Mouse (Mus musculus) MEL (cell line): ENCODE results near the gene Tnfrsf23. TPM values are rescaled to one million over a fixed set of nuclear protein-coding genes. Genes with fewer than 3 reads are reported as not detected.

ENCODE experiments used
- DNase-seq: peaks from one replicate; pipeline ENCODE4 v3.0.0; 2011; ENCODE audit warnings: low read depth, low spot score
- H3K27ac ChIP-seq: 2 replicates; pipeline ENCODE4 v1.5.1; 2012; ENCODE audit warnings: low read depth, mild to moderate bottlenecking, control low read depth, low read length, moderate library complexity; ENCODE audit not compliant: control insufficient read depth
- H3K27me3 ChIP-seq, 2 experiments: fragments of 150-350 bp in 1 of 2; sonication (generic) in 1 of 2; 2 replicates each; pipeline ENCODE4 v1.6.1; 2012; ENCODE audit warnings: low read length in 2 of 2, mild to moderate bottlenecking in 2 of 2, improper control_type of control experiment in 1 of 2, moderate library complexity in 1 of 2; ENCODE audit not compliant: insufficient read depth in 2 of 2, control insufficient read depth in 1 of 2
- H3K36me3 ChIP-seq, 2 experiments: 2 replicates each; pipeline ENCODE4 v1.6.1; 2012 to 2014; ENCODE audit warnings: low read length in 2 of 2, improper control_type of control experiment in 1 of 2, inconsistent platforms in 1 of 2, mild to moderate bottlenecking in 1 of 2; ENCODE audit not compliant: insufficient read depth in 2 of 2, control insufficient read depth in 1 of 2
- H3K4me1 ChIP-seq, 2 experiments: fragments of 150-350 bp in 1 of 2; sonication (generic) in 1 of 2; 2 replicates each; pipeline ENCODE4 v1.6.1; 2012; ENCODE audit warnings: low read length in 2 of 2, improper control_type of control experiment in 1 of 2, mild to moderate bottlenecking in 1 of 2; ENCODE audit not compliant: insufficient read depth in 2 of 2, control insufficient read depth in 1 of 2
- H3K4me3 ChIP-seq, 2 experiments: fragments of 150-350 bp in 1 of 2; sonication (generic) in 1 of 2; 2 replicates each; pipeline ENCODE4 v1.5.1; 2012; ENCODE audit warnings: low read depth in 2 of 2, low read length in 2 of 2, mild to moderate bottlenecking in 2 of 2, moderate library complexity in 2 of 2, control low read depth in 1 of 2, improper control_type of control experiment in 1 of 2; ENCODE audit not compliant: control insufficient read depth in 1 of 2, insufficient read depth in 1 of 2
- H3K79me2 ChIP-seq: 2 replicates; pipeline ENCODE4 v1.6.1; 2012; ENCODE audit warnings: mild to moderate bottlenecking, low read length, moderate library complexity; ENCODE audit not compliant: control insufficient read depth, poor library complexity, insufficient read depth
- H3K9ac ChIP-seq: 2 replicates; pipeline ENCODE4 v1.6.1; 2012; ENCODE audit warnings: low read depth, mild to moderate bottlenecking, control low read depth, low read length, moderate library complexity; ENCODE audit not compliant: control insufficient read depth, poor library complexity, severe bottlenecking
- H3K9me3 ChIP-seq: fragments of 150-350 bp; sonication (generic); replicated peaks from 2 replicates; pipeline ENCODE4 v1.6.1; 2012; ENCODE audit warnings: mild to moderate bottlenecking, low read length, improper control_type of control experiment, moderate library complexity; ENCODE audit not compliant: insufficient read depth
- BHLHE40 ChIP-seq: IDR thresholded peaks from 2 replicates; pipeline ENCODE4 v1.6.1; 2012; ENCODE audit warnings: low read depth, mild to moderate bottlenecking, inconsistent platforms, low read length, improper control_type of control experiment, borderline replicate concordance
- CTCF ChIP-seq, 3 experiments: IDR thresholded peaks in 2 of 3; conservative IDR thresholded peaks in 1 of 3; 2 replicates each; pipeline ENCODE4 v1.5.1; 2011 to 2012; ENCODE audit warnings: low read length in 3 of 3, low read depth in 2 of 3, mild to moderate bottlenecking in 2 of 3, improper control_type of control experiment in 1 of 3, inconsistent platforms in 1 of 3, mixed read lengths in 1 of 3, moderate library complexity in 1 of 3; ENCODE audit not compliant: control insufficient read depth in 1 of 3, insufficient read depth in 1 of 3, poor library complexity in 1 of 3, severe bottlenecking in 1 of 3
- EP300 ChIP-seq, 2 experiments: IDR thresholded peaks; 2 replicates each; pipeline ENCODE4 v1.6.1; 2011; ENCODE audit warnings: improper control_type of control experiment in 2 of 2, low read length in 2 of 2, low read depth in 1 of 2, mild to moderate bottlenecking in 1 of 2
- GATA1 ChIP-seq: IDR thresholded peaks from 2 replicates; pipeline ENCODE4 v1.6.1; 2011; ENCODE audit warnings: low read depth, low read length, improper control_type of control experiment
- HCFC1 ChIP-seq: IDR thresholded peaks from 2 replicates; pipeline ENCODE4 v1.6.1; 2012; ENCODE audit warnings: low read depth, mild to moderate bottlenecking, inconsistent platforms, low read length, improper control_type of control experiment, moderate library complexity
- JUND ChIP-seq: IDR thresholded peaks from 2 replicates; pipeline ENCODE4 v1.6.1; 2011; ENCODE audit warnings: low read depth, mild to moderate bottlenecking, improper control_type of control experiment, low read length
- MAX ChIP-seq: IDR thresholded peaks from 2 replicates; pipeline ENCODE4 v1.6.1; 2011; ENCODE audit warnings: low read length, improper control_type of control experiment
- MAZ ChIP-seq: IDR thresholded peaks from 2 replicates; pipeline ENCODE4 v1.6.1; 2012; ENCODE audit warnings: low read depth, mild to moderate bottlenecking, inconsistent platforms, low read length, improper control_type of control experiment
- MYB ChIP-seq: IDR thresholded peaks from 2 replicates; pipeline ENCODE4 v1.6.1; 2011; ENCODE audit warnings: mild to moderate bottlenecking, low read depth, low read length, improper control_type of control experiment
- MYC ChIP-seq: IDR thresholded peaks from 2 replicates; pipeline ENCODE4 v1.6.1; 2011; ENCODE audit warnings: low read depth, mild to moderate bottlenecking, low read length, improper control_type of control experiment, moderate library complexity
- POLR2AphosphoS5 ChIP-seq: IDR thresholded peaks from 2 replicates; pipeline ENCODE4 v1.6.1; 2012; ENCODE audit warnings: low read depth, borderline replicate concordance, mild to moderate bottlenecking, inconsistent platforms, low read length, moderate library complexity, mixed read lengths
- RAD21 ChIP-seq: IDR thresholded peaks from 2 replicates; pipeline ENCODE4 v1.6.1; 2011; ENCODE audit warnings: mild to moderate bottlenecking, low read depth, low read length, improper control_type of control experiment
- SIN3A ChIP-seq: IDR thresholded peaks from 2 replicates; pipeline ENCODE4 v1.6.1; 2012; ENCODE audit warnings: low read length, improper control_type of control experiment, inconsistent platforms
- SMC3 ChIP-seq: IDR thresholded peaks from 2 replicates; pipeline ENCODE4 v1.6.1; 2011; ENCODE audit warnings: low read depth, low read length, improper control_type of control experiment
- TAL1 ChIP-seq: IDR thresholded peaks from 2 replicates; pipeline ENCODE4 v1.6.1; 2012; ENCODE audit warnings: mild to moderate bottlenecking, inconsistent platforms, low read length, moderate library complexity, mixed read lengths
- TBP ChIP-seq: IDR thresholded peaks from 2 replicates; pipeline ENCODE4 v1.8.0; 2011; ENCODE audit warnings: low read depth, low read length, improper control_type of control experiment
- TCF12 ChIP-seq: IDR thresholded peaks from 2 replicates; pipeline ENCODE4 v1.6.1; 2014; ENCODE audit warnings: low read depth, mild to moderate bottlenecking, inconsistent platforms, low read length, improper control_type of control experiment, moderate library complexity
- ZC3H11A ChIP-seq: IDR thresholded peaks from 2 replicates; pipeline ENCODE4 v1.6.1; 2012; ENCODE audit warnings: low read depth, mild to moderate bottlenecking, inconsistent platforms, low read length, improper control_type of control experiment
- ZNF384 ChIP-seq: IDR thresholded peaks from 2 replicates; pipeline ENCODE4 v1.6.1; 2012; ENCODE audit warnings: low read depth, mild to moderate bottlenecking, inconsistent platforms, low read length, improper control_type of control experiment
- polyA plus RNA-seq, 2 experiments: library from polyadenylated mRNA; stranded (reverse) in 1 of 2; unstranded in 1 of 2; fragments of >175 nt in 1 of 2; fragments of >200 nt in 1 of 2; gene quantifications; 2 replicates each; pipeline versions ENCODE4 v1.2.1 to v1.2.4; 2012; ENCODE audit warnings: low replicate concordance in 2 of 2, low read depth in 1 of 2; ENCODE audit not compliant: insufficient read length in 2 of 2, insufficient read depth in 1 of 2, missing spikeins in 1 of 2
- total RNA-seq: library from RNA; depleted of rRNA; stranded (reverse); fragments of 300-350 nt; gene quantifications from 2 replicates; pipeline ENCODE4 v1.2.3, GENCODE M21; 2012

The Tnfrsf23 gene
- total and polyA plus RNA-seq, 3 experiments: not detected

DNA sequence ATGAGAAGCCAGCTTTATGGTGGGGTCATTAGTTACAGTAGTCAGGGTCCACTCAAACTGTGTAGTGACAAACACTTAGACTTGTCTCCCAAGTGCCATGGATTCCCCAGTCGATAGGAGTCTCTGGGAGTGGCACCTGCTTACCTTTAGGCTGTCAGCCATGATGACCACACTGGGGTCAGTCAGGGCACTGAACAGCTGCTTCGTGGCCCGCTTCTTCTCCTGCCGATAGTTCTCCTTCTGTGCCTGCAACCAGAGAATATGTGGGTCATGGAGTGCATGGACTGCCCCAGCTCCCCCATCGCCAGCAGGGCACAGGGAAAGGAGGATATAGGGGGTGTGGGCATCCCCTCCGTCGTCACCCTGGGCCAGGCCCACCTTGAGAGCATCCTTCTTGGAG lies 23.7 kb upstream of the Tnfrsf23 start:
- TF ChIP-seq EP300 (IDR thresholded peaks at IDR 0.05; ENCODE audit: low read depth in 1 of 2, low read length in 2 of 2) (no peak), MAX (no peak), TAL1 (no peak)
- no peak overlapping the region for H3K4me3 ChIP-seq
- DNase-seq: no peak
- no peak overlapping the region for H3K9ac ChIP-seq
- H3K79me2 ChIP-seq: no peaks in the 10 kb centered on the region
- H3K4me1 ChIP-seq: no peaks in the 10 kb centered on the region
- H3K36me3 ChIP-seq: no peaks in the 10 kb centered on the region
- peaks cover 0 to 2% of the 10 kb centered on the region in 2 experiments; a peak in 1 of 4 replicates for H3K27me3 ChIP-seq
- H3K27ac ChIP-seq: no peak overlapping the region
- no peaks in the 10 kb centered on the region for H3K9me3 ChIP-seq

DNA sequence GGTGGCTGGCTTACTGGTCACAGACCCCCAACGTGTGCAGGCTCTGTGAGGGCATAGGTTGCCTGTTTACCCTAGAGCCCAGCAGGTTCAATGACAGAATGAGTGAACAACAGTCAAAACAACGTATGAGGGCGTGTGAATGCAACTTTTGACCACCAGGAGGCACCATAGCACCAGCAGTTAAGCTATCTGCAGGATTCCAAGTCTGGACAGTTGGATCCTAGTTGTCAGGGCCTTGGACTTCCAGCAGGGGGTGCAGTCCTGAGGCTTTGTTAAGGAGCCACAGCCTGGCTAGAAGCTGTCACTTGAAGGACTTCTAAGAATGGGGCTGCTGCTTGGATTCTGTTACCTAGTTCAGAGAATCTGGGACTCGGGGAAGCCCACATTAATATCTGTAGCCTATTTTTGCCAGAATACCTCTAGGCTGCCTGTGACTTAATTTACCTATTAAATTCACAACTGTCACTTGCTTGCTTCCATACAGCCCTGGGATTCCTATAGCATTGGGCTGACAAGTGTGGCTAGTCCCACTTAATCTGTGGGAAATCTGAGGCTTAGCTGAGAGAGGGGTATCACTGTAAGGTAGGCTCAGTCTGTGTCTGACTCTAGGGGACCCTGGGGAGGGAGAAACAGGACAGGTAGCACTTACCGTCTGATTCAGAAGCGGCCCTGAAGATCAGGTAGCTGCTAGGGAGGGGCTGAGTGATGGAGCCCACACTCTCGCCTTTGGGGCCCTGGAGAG lies 21.2 kb upstream of the Tnfrsf23 start:
- H3K27me3 ChIP-seq: no peaks in the 10 kb centered on the region
- H3K9me3 ChIP-seq: no peaks in the 10 kb centered on the region
- H3K36me3 ChIP-seq: no peaks in the 10 kb centered on the region
- no peaks in the 10 kb centered on the region for H3K79me2 ChIP-seq
- H3K4me1 ChIP-seq: no peaks in the 10 kb centered on the region
- H3K9ac ChIP-seq: no peak overlapping the region
- peak; percentile 92 for DNase-seq
- no peak overlapping the region for H3K27ac ChIP-seq
- TF ChIP-seq BHLHE40 (0 out of 2 replicates have a peak, but pooled peaks have one; percentile 48), TAL1 (no peak), GATA1 (0 out of 2 replicates have a peak, but pooled peaks have one; percentile 4), RAD21 (peak; percentile 96), HCFC1 (0 out of 2 replicates have a peak, but pooled peaks have one; percentile 23), ZC3H11A (peak; percentile 97), CTCF (IDR thresholded peaks at IDR 0.05 in 2 of 3, conservative IDR thresholded peaks at IDR 0.05 in 1 of 3; ENCODE audit: control insufficient read depth in 1 of 3, insufficient read depth in 1 of 3, low read depth in 2 of 3, low read length in 3 of 3, poor library complexity in 1 of 3, severe bottlenecking in 1 of 3) (peak; percentile 89 to 100 (median 100)), TCF12 (0 out of 2 replicates have a peak, but pooled peaks have one; percentile 7), SIN3A (peak; percentile 56), POLR2AphosphoS5 (no peak), ZNF384 (0 out of 2 replicates have a peak, but pooled peaks have one; percentile 20), JUND (no peak), MYB (no peak), SMC3 (peak; percentile 99), TBP (peak; percentile 52; the same call in 1 of the 2 replicates), MAZ (0 out of 2 replicates have a peak, but pooled peaks have one; percentile 59), MYC (0 out of 2 replicates have a peak, but pooled peaks have one; percentile 57)
- H3K4me3 ChIP-seq: no peak overlapping the region
